Mouse (Mus musculus): Measurements from ENCODE around the gene Heg1. TPM values are rescaled to one million over a fixed set of nuclear protein-coding genes. Genes with fewer than 3 reads are reported as not detected.

Gene Heg1
- polyA plus RNA-seq (2015; fragmentation: Nextera tagmentation; extraction: Ambion mirVana): 10.2 and 12.9 TPM in 2 replicates

GRCm38 (mm10) chr16:33684162-33684702 is at the start of gene Heg1:
Gene Heg1 (plus strand): TSS chr16:33684370.
- Histone ChIP-seq H3K27ac (ENCODE audit: low read length) (peak within 1 kb of the TSS; percentile 79), H3K4me2 (ENCODE audit: low read depth, low read length) (peak within 1 kb of the TSS; percentile 97), H3K4me1 (ENCODE audit: control insufficient read depth, insufficient read depth, low read length) (peaks cover 20% of the 10 kb centered on the region), H3K4me3 (ENCODE audit: low read length) (peak within 1 kb of the TSS; percentile 88), H3K9ac (ENCODE audit: low read depth, low read length) (peak within 1 kb of the TSS; percentile 92), H3K9me3 (ENCODE audit: control insufficient read depth, low read length) (no peaks in the 10 kb centered on the region), H3K36me3 (ENCODE audit: control insufficient read depth, insufficient read depth, low read length) (no peaks in the 10 kb centered on the region), H3K27me3 (replicated peaks; ENCODE audit: control insufficient read depth, insufficient read depth, low read length) (no peaks in the 10 kb centered on the region)
- peak; percentile 91 for ATAC-seq
- WGBS: 2% methylated on average over 53 of the region's 57 CpGs

DNA sequence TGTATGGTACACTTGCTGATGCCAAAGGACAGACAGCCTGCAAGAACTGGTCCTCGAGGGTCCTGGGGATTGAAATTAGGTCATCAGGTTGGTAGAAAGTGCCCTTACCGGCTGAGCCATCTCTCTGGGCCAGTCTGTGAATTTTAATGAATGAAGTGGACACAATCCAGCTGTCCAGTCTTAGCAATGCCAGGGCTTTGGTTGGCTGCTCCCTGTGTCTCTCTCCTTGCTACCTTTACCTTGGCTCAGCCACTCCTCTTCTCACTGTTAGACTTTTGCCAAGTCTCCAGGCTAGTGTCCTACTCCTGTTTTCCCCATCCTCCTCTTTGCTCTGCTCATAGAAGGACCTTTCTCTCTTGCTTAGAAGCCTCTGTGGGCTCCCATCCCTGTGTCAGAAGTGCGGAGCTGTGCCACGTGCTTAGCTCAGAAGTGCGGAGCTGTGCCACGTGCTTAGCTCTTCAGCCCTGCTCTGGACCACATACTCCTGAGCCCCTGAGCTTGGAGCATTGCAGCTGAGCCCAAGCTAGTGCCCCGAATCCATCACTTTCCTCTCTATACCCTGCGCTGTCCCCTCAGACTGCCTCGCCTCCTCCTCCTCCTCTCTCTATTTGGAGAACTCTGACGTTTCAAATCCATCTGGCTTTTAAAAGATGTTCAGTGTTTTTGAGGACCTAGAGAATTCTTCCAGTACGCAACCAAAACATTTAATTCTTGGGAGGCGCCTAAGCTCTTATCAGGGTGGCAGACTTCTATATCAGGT is 48.2 kb upstream of the Heg1 start:
- no peaks in the 10 kb centered on the region for H3K27me3 ChIP-seq (replicated peaks; ENCODE audit: control insufficient read depth, insufficient read depth, low read length)
- no peak overlapping the region for H3K9ac ChIP-seq (ENCODE audit: low read depth, low read length)
- no peak overlapping the region for H3K4me3 ChIP-seq (ENCODE audit: low read length)
- no peaks in the 10 kb centered on the region for H3K9me3 ChIP-seq (ENCODE audit: control insufficient read depth, low read length)
- no peak overlapping the region for H3K27ac ChIP-seq (ENCODE audit: low read length)
- 76% methylated on average over 12 of the region's 12 CpGs for WGBS
- no peak for ATAC-seq
- H3K4me2 ChIP-seq (ENCODE audit: low read depth, low read length): no peak overlapping the region
- H3K4me1 ChIP-seq (ENCODE audit: control insufficient read depth, insufficient read depth, low read length): no peaks in the 10 kb centered on the region
- no peaks in the 10 kb centered on the region for H3K36me3 ChIP-seq (ENCODE audit: control insufficient read depth, insufficient read depth, low read length)

DNA sequence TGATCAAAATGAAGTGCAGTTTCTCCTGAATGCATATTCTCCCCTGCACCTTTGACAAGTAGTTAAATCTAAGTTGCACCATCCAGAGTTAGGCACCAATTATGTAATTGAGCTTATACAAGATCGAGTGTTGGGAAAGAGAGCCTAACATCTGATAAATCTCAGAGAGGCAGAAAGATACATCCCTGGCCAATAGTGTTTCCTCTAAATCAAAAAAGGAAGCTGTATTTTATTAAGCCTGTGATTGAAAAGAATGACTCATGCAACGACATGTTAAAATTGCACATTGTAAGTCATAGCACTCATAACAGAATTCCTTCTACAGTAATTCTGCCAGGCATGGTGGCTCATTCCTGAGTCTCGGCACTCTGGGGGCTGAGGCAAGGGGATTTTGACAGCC is 42.4 kb upstream of the Heg1 start:
- ATAC-seq: no peak
- Histone ChIP-seq H3K4me1 (ENCODE audit: control insufficient read depth, insufficient read depth, low read length) (no peaks in the 10 kb centered on the region), H3K4me3 (ENCODE audit: low read length) (no peak overlapping the region), H3K9me3 (ENCODE audit: control insufficient read depth, low read length) (no peaks in the 10 kb centered on the region), H3K4me2 (ENCODE audit: low read depth, low read length) (no peak overlapping the region), H3K9ac (ENCODE audit: low read depth, low read length) (no peak overlapping the region), H3K36me3 (ENCODE audit: control insufficient read depth, insufficient read depth, low read length) (no peaks in the 10 kb centered on the region), H3K27ac (ENCODE audit: low read length) (no peak overlapping the region; the same call in 1 of the 2 replicates), H3K27me3 (replicated peaks; ENCODE audit: control insufficient read depth, insufficient read depth, low read length) (no peaks in the 10 kb centered on the region)
- WGBS: 49% methylated on average over 3 of the region's 3 CpGs

DNA sequence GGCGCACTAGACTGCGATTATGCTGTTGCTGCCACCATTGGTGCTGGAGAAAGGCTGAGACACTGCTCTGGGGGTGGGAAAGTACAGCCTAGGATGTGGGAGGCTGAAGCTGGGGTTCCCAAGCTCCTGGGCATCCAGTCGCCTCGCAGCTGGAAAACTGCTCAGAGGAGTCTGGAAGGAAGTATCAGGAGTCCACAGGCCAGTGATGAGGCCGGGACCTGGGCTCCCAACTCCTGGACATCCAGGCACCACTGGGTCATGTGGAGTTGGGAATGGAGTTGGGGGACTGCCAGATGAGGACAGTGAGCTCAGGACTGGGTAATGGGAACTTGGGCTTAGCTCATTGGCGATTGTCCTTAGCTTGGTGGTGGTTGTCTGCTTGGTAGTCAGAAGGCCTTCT is 31.1 kb upstream of the Heg1 start:
- peaks cover 4% of the 10 kb centered on the region; the same call in 1 of the 2 replicates for H3K9me3 ChIP-seq (ENCODE audit: control insufficient read depth, low read length)
- no peak overlapping the region for H3K4me2 ChIP-seq (ENCODE audit: low read depth, low read length)
- ATAC-seq: no peak
- no peak overlapping the region for H3K9ac ChIP-seq (ENCODE audit: low read depth, low read length)
- H3K4me1 ChIP-seq (ENCODE audit: control insufficient read depth, insufficient read depth, low read length): no peaks in the 10 kb centered on the region
- H3K27me3 ChIP-seq (replicated peaks; ENCODE audit: control insufficient read depth, insufficient read depth, low read length): no peaks in the 10 kb centered on the region
- WGBS: 92% methylated on average over 6 of the region's 6 CpGs
- H3K36me3 ChIP-seq (ENCODE audit: control insufficient read depth, insufficient read depth, low read length): no peaks in the 10 kb centered on the region
- H3K4me3 ChIP-seq (ENCODE audit: low read length): no peak overlapping the region
- H3K27ac ChIP-seq (ENCODE audit: low read length): no peak overlapping the region

DNA sequence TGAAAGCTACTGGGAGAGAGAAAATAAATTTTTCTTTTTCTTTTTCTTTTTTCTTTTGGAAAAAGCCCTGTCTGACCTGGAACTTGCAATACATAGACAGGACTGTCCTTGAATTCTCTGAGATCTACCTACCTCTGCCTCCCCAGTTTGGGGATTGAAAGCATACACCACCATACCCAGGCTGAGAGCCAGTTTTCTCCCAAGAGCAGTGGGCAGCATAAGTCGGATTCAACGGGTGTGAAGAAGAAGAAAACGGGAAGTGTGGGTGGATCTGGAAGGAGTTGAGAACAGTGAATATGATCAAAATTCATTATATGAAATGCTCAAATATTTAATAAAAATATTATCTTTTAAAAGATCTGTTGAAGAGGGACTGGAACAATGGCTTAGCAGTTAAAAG is 28.7 kb upstream of the Heg1 start:
- Histone ChIP-seq H3K4me3 (ENCODE audit: low read length) (no peak overlapping the region), H3K9me3 (ENCODE audit: control insufficient read depth, low read length) (no peaks in the 10 kb centered on the region), H3K27me3 (replicated peaks; ENCODE audit: control insufficient read depth, insufficient read depth, low read length) (no peaks in the 10 kb centered on the region), H3K27ac (ENCODE audit: low read length) (no peak overlapping the region), H3K4me1 (ENCODE audit: control insufficient read depth, insufficient read depth, low read length) (no peaks in the 10 kb centered on the region), H3K4me2 (ENCODE audit: low read depth, low read length) (no peak overlapping the region), H3K9ac (ENCODE audit: low read depth, low read length) (no peak overlapping the region), H3K36me3 (ENCODE audit: control insufficient read depth, insufficient read depth, low read length) (no peaks in the 10 kb centered on the region)
- 92% methylated on average over 3 of the region's 3 CpGs for WGBS
- ATAC-seq: no peak

DNA sequence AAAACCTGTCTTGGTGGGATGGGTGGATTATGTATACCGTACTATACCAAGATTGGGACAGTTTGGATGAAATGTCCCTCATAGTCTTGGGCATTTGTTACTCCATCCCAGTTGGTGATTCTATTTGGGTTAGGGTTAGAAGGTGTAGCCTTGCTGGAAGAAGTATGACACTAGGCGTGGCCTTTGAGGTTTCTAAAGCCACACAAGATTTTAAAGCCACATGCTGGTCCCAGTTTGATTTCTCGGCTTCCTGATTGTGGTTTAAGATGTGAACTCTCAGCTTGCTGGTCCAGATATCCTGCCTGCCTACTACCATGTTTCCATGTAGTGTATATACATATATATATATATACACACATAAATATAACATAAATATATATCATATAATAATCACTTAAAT is 27.0 kb upstream of the Heg1 start:
- Histone ChIP-seq H3K4me3 (ENCODE audit: low read length) (no peak overlapping the region), H3K27ac (ENCODE audit: low read length) (no peak overlapping the region), H3K27me3 (replicated peaks; ENCODE audit: control insufficient read depth, insufficient read depth, low read length) (no peaks in the 10 kb centered on the region), H3K9ac (ENCODE audit: low read depth, low read length) (no peak overlapping the region), H3K36me3 (ENCODE audit: control insufficient read depth, insufficient read depth, low read length) (no peaks in the 10 kb centered on the region), H3K9me3 (ENCODE audit: control insufficient read depth, low read length) (no peaks in the 10 kb centered on the region), H3K4me1 (ENCODE audit: control insufficient read depth, insufficient read depth, low read length) (no peaks in the 10 kb centered on the region), H3K4me2 (ENCODE audit: low read depth, low read length) (no peak overlapping the region)
- no peak for ATAC-seq
- WGBS: 85% methylated on average over 3 of the region's 3 CpGs

- H3K27ac ChIP-seq (ENCODE audit: low read length): no peak overlapping the region
- ATAC-seq: no peak
- WGBS: 98% methylated on average over 3 of the region's 3 CpGs
- H3K4me3 ChIP-seq (ENCODE audit: low read length): no peak overlapping the region
- no peak overlapping the region for H3K9ac ChIP-seq (ENCODE audit: low read depth, low read length)
- no peak overlapping the region for H3K4me2 ChIP-seq (ENCODE audit: low read depth, low read length)
- no peaks in the 10 kb centered on the region for H3K36me3 ChIP-seq (ENCODE audit: control insufficient read depth, insufficient read depth, low read length)
- no peaks in the 10 kb centered on the region for H3K9me3 ChIP-seq (ENCODE audit: control insufficient read depth, low read length)
- no peaks in the 10 kb centered on the region for H3K4me1 ChIP-seq (ENCODE audit: control insufficient read depth, insufficient read depth, low read length)
- H3K27me3 ChIP-seq (replicated peaks; ENCODE audit: control insufficient read depth, insufficient read depth, low read length): no peaks in the 10 kb centered on the region
Measured at GRCm38 (mm10) chr16:33658121-33658520, 26.0 kb upstream of the Heg1 start.

DNA sequence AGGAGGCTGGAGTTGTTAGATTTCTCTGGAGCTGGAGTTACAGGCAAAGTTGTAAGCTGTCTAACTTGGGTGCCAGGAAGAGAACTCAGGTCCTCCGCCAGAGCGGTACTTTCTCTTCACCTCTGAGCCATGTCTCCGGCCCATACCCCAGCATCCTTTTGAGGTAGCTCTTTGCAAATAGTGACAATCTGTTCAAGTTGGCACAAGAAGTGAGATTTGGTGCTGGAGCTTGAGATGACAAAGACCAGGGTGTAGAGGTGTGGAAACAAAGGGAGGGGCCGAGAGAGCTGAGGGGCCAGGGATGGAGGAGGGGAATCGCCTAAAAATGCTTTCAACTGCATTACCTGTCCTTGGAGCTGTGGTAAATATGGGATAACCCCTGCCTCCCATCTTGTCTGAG is 24.6 kb upstream of the Heg1 start:
- no peaks in the 10 kb centered on the region for H3K27me3 ChIP-seq (replicated peaks; ENCODE audit: control insufficient read depth, insufficient read depth, low read length)
- H3K4me3 ChIP-seq (ENCODE audit: low read length): no peak overlapping the region
- no peak overlapping the region for H3K27ac ChIP-seq (ENCODE audit: low read length)
- ATAC-seq: no peak
- no peak overlapping the region for H3K4me2 ChIP-seq (ENCODE audit: low read depth, low read length)
- no peak overlapping the region for H3K9ac ChIP-seq (ENCODE audit: low read depth, low read length)
- H3K9me3 ChIP-seq (ENCODE audit: control insufficient read depth, low read length): no peaks in the 10 kb centered on the region
- H3K36me3 ChIP-seq (ENCODE audit: control insufficient read depth, insufficient read depth, low read length): no peaks in the 10 kb centered on the region
- no peaks in the 10 kb centered on the region for H3K4me1 ChIP-seq (ENCODE audit: control insufficient read depth, insufficient read depth, low read length)
- WGBS: 92% methylated on average over 5 of the region's 5 CpGs

GRCm38 (mm10) chr16:33660125-33660524 is 24.0 kb upstream of the Heg1 start:
- no peaks in the 10 kb centered on the region for H3K27me3 ChIP-seq (replicated peaks; ENCODE audit: control insufficient read depth, insufficient read depth, low read length)
- no peak overlapping the region for H3K4me2 ChIP-seq (ENCODE audit: low read depth, low read length)
- WGBS: 57% methylated on average over 5 of the region's 5 CpGs
- no peak for ATAC-seq
- no peak overlapping the region for H3K9ac ChIP-seq (ENCODE audit: low read depth, low read length)
- no peaks in the 10 kb centered on the region for H3K4me1 ChIP-seq (ENCODE audit: control insufficient read depth, insufficient read depth, low read length)
- no peak overlapping the region for H3K27ac ChIP-seq (ENCODE audit: low read length)
- H3K36me3 ChIP-seq (ENCODE audit: control insufficient read depth, insufficient read depth, low read length): no peaks in the 10 kb centered on the region
- no peak overlapping the region for H3K4me3 ChIP-seq (ENCODE audit: low read length)
- H3K9me3 ChIP-seq (ENCODE audit: control insufficient read depth, low read length): no peaks in the 10 kb centered on the region
